Mouse (Mus musculus): ENCODE measurements at regions not wholly inside any gene's neighbourhood (a gene's known extent, or its start where the extent isn't known, plus 50 kb on each side); places are given as distances from the start of the nearest gene placed in this dataset.

DNA sequence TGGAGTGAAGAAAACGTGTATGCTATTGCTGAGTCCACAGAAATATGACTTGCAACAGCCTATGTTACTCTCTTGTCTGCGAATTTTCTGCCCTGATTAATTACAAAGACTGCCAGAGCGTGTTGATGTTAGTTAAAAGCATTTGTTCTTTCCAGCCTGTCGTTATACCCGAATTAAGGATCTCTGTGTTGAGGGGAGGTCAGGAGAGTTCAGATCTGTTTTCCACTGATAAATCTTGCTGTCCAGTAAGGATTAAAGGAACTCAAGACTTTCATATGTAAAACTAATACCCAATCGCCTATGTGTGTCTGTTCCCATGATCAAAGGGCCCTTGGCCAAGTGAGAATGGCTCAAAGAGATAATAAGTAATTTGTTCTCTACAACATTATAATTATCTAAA lies 68.7 kb upstream of the Adamts18 start:
- no peak for TF ChIP-seq CTCF (IDR thresholded peaks at IDR 0.05; ENCODE audit: low read depth, low read length)
- no peak for TF ChIP-seq POLR2A (IDR thresholded peaks at IDR 0.05; ENCODE audit: insufficient read depth, low read length)
- TF ChIP-seq EP300 (IDR thresholded peaks at IDR 0.05; ENCODE audit: insufficient read depth, low read depth, low read length) = no peak
